Mouse (Mus musculus): Measurements from ENCODE around the gene Rnf8. TPM values are rescaled to one million over a fixed set of nuclear protein-coding genes. Genes with fewer than 3 reads are reported as not detected.

Rnf8 gene
- polyA plus RNA-seq (2017; shearing (Covaris generic)) = 70.3 TPM

GRCm38 (mm10) chr17:29614115-29615023 is at the start of gene Rnf8, which contains the start of gene Gm28043:
Gene Rnf8, plus strand, starts transcription at chr17:29614790.
Gene Gm28043, plus strand, starts transcription at chr17:29614876.

GRCm38 (mm10) chr17:29660076-29660761 is 45.6 kb downstream of the Rnf8 start, which contains the start of gene Cmtr1:
Gene Cmtr1, plus strand, starts transcription at chr17:29660595.

Other genes with a start within 250 kb of the Rnf8 start
- 95.5 TPM for gene Pim1, start 124.0 kb upstream of the Rnf8 start, polyA plus RNA-seq (2017; shearing (Covaris generic))
- gene Gm17657, start 65.2 kb upstream of the Rnf8 start, polyA plus RNA-seq (2017; shearing (Covaris generic)) = 0.12 TPM
- 38.6 TPM for gene Tbc1d22b, start 65.0 kb upstream of the Rnf8 start, polyA plus RNA-seq (2017; shearing (Covaris generic))
- 4.2 TPM for gene Tmem217, start 62.4 kb upstream of the Rnf8 start, polyA plus RNA-seq (2017; shearing (Covaris generic))
- gene Gm28043, start 86 bp downstream of the Rnf8 start, polyA plus RNA-seq (2017; shearing (Covaris generic)) = 7.5 TPM
- gene Cmtr1, start 45.8 kb downstream of the Rnf8 start, polyA plus RNA-seq (2017; shearing (Covaris generic)) = 220 TPM
- gene Ccdc167, start 102.3 kb downstream of the Rnf8 start, polyA plus RNA-seq (2017; shearing (Covaris generic)) = 8.5 TPM